Comparison of ENCODE assay signal across 10 mouse cellular contexts in the genomic region with DNA sequence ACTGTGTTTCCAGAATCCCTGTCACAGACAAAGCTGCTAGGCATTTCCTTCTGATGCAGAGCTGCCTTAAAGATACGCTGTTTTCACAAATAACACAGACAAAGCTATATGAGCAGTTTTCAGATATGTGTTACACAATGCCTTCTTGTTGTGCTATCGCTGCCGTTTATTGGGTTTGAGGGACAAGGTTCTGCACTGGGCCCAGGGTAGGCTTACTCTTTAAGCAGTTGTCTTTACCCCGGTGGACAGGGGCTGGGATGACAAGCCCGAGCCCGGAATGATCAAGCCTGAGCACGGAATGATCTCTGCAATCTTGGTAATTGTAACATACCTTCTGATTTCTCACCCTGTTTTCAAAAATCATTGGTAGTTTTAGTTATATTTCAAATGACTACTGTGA.
DNase-seq lines count a peak whose midpoint lies in the region; ATAC-seq lines count a peak whose summit lies in the region.
"Had no signal": no experiment of that assay in that cellular context is flagged by ENCODE, and none has a peak within 500 bp of the region (broad histone marks: within the 10 kb centered on the region; RNA-seq: fewer than 3 reads in every experiment).

No protein-coding gene starts in this region.

- 93% methylated on average over 7 of the region's 7 CpGs for WGBS in forebrain, embryonic 11.5 days
- WGBS in forebrain, embryonic 10.5 days: 90% methylated on average over 7 of the region's 7 CpGs
- WGBS in hindbrain, embryonic 15.5 days: 87% methylated on average over 7 of the region's 7 CpGs
- WGBS in neural tube, embryonic 14.5 days: 90% methylated on average over 7 of the region's 7 CpGs

- no peak overlapping the region for H3K9ac ChIP-seq in forebrain, embryonic 11.5 days (ENCODE audit: low read length)
- no peak overlapping the region for H3K9ac ChIP-seq in hindbrain, embryonic 15.5 days
- H3K9ac ChIP-seq in neural tube, embryonic 14.5 days (replicated peaks; ENCODE audit: low read depth, low read length): no peak overlapping the region

- no peaks in the 10 kb centered on the region for H3K27me3 ChIP-seq in forebrain, embryonic 11.5 days (ENCODE audit: control insufficient read depth, insufficient read depth, low read length)
- H3K27me3 ChIP-seq in forebrain, embryonic 10.5 days (ENCODE audit: poor library complexity, severe bottlenecking): no peaks in the 10 kb centered on the region
- H3K27me3 ChIP-seq in hindbrain, embryonic 15.5 days: no peaks in the 10 kb centered on the region
- H3K27me3 ChIP-seq in neural tube, embryonic 14.5 days (ENCODE audit: control insufficient read depth, insufficient read depth, low read length): no peaks in the 10 kb centered on the region

- H3K4me2 ChIP-seq in forebrain, embryonic 11.5 days (ENCODE audit: low read depth, low read length, severe bottlenecking): no peak overlapping the region
- H3K4me2 ChIP-seq in hindbrain, embryonic 15.5 days: no peak overlapping the region
- no peak overlapping the region for H3K4me2 ChIP-seq in neural tube, embryonic 14.5 days (ENCODE audit: low read depth, low read length)
- H3K4me2 ChIP-seq: liver, embryonic 11.5 days had no signal

- DNase-seq in forebrain, embryonic 11.5 days (ENCODE audit: low spot score): no peak
- no peak for DNase-seq in forebrain, embryonic 10.5 days (ENCODE audit: extremely low spot score, low spot score)
- peak; percentile 5 for DNase-seq in right cerebral cortex, postnatal 25 days
- no peak for DNase-seq in right cerebral cortex, postnatal 36 days (ENCODE audit: low spot score in 2 of 2)
- DNase-seq in cerebellum, adult 8-10 months: no peak
- DNase-seq: thymus, adult 2 months had no signal

- 0 out of 2 replicates have a peak, but pooled peaks have one; percentile 61 for ATAC-seq in forebrain, embryonic 11.5 days (replicated peaks; ENCODE audit: low FRiP score)
- ATAC-seq in hindbrain, embryonic 15.5 days (ENCODE audit: low FRiP score, low read depth): peak; percentile 76
- ATAC-seq in neural tube, embryonic 14.5 days (ENCODE audit: low read depth): peak; percentile 67; the same call in 1 of the 2 replicates
- ATAC-seq in inflammation-experienced regulatory T-cells, adult 6 months: no peak

- no peak overlapping the region for H3K4me3 ChIP-seq in forebrain, embryonic 11.5 days (ENCODE audit: low read depth, low read length)
- no peak overlapping the region for H3K4me3 ChIP-seq in forebrain, embryonic 10.5 days
- H3K4me3 ChIP-seq in hindbrain, embryonic 15.5 days: no peak overlapping the region
- H3K4me3 ChIP-seq in neural tube, embryonic 14.5 days (ENCODE audit: low read depth, low read length): no peak overlapping the region

- no peaks in the 10 kb centered on the region for H3K4me1 ChIP-seq in forebrain, embryonic 11.5 days (replicated peaks; ENCODE audit: control insufficient read depth, insufficient read depth, low read length)
- H3K4me1 ChIP-seq in forebrain, embryonic 10.5 days: no peaks in the 10 kb centered on the region
- no peaks in the 10 kb centered on the region for H3K4me1 ChIP-seq in hindbrain, embryonic 15.5 days (replicated peaks)
- no peaks in the 10 kb centered on the region for H3K4me1 ChIP-seq in neural tube, embryonic 14.5 days (ENCODE audit: control insufficient read depth, insufficient read depth, low read length)

- no peaks in the 10 kb centered on the region for H3K36me3 ChIP-seq in forebrain, embryonic 11.5 days (ENCODE audit: control insufficient read depth, insufficient read depth, low read length)
- no peaks in the 10 kb centered on the region for H3K36me3 ChIP-seq in forebrain, embryonic 10.5 days (replicated peaks)
- H3K36me3 ChIP-seq in hindbrain, embryonic 15.5 days: no peaks in the 10 kb centered on the region
- no peaks in the 10 kb centered on the region for H3K36me3 ChIP-seq in neural tube, embryonic 14.5 days (ENCODE audit: control insufficient read depth, insufficient read depth, low read length)

- H3K27ac ChIP-seq in forebrain, embryonic 11.5 days (ENCODE audit: low read depth, low read length): no peak overlapping the region
- H3K27ac ChIP-seq in forebrain, embryonic 10.5 days: no peak overlapping the region
- H3K27ac ChIP-seq in hindbrain, embryonic 15.5 days (replicated peaks): no peak overlapping the region
- H3K27ac ChIP-seq in neural tube, embryonic 14.5 days (ENCODE audit: low read depth, low read length): no peak overlapping the region

- no peaks in the 10 kb centered on the region for H3K9me3 ChIP-seq in forebrain, embryonic 11.5 days (ENCODE audit: control insufficient read depth, low read length)
- no peaks in the 10 kb centered on the region for H3K9me3 ChIP-seq in forebrain, embryonic 10.5 days
- no peaks in the 10 kb centered on the region for H3K9me3 ChIP-seq in hindbrain, embryonic 15.5 days
- H3K9me3 ChIP-seq in neural tube, embryonic 14.5 days (ENCODE audit: control insufficient read depth, low read length): no peaks in the 10 kb centered on the region
